Comparison of ENCODE assay signal across 8 mouse cellular contexts in the genomic region with DNA sequence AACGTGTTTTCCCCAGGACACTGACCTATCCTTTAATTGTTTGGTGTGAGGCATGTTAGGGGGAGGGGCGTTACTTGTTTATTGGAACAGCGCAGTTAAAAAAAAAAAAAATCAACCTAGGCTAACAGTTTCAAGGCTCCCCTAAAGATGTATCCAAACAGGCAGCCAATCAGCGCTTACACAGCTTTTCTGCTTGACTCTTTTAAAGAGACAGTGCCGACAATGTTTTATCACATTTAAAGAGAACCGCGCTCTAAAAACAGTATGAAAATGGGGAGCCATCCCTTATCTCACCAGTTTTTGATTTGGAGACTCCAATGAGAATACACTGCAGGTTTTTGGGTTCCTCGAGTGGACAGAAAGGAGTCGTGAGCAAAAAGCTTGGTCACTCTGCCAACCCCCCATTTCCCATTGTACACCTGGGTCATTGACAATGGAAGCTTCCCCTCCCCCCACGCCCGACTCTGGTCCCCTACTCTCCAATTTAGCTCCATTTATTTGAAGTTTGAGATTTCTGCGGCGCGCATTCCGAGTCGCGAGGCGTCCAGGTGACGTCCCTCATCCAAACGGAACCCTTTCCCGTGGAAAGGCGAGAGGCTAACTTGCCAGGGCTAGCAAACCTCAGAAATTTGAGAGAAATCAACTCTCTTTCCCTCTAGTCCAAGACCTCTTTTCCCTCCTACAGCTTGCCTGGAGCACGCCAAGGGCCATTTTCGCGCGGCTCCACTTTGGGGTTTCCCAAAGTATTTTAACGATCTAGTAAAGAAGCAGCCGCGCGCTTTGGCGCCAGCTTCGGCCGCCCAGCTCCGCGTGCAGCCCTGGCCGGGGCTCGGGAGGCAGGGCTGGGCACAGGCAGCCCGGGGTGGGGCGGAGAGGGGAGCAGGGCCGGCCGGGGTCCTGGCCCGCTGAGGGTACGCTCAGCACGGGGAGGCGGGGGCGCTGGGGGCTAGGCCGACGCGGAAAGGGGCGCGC. TPM values are rescaled to one million over a fixed set of nuclear protein-coding genes. Genes with fewer than 3 reads are reported as not detected.
DNase-seq lines count a peak whose midpoint lies in the region; ATAC-seq and TF ChIP-seq lines count a peak whose summit lies in the region.

A gene (plus strand): TSS at position 501 of the 972 bp plus-strand sequence.

- WGBS in forebrain, embryonic 14.5 days, result under 1% methylated on average over 49 of the region's 51 CpGs
- under 1% methylated on average over 49 of the region's 51 CpGs for WGBS in lung, embryonic 14.5 days
- WGBS in olfactory bulb, adult 2 months, result under 1% methylated on average over 49 of the region's 51 CpGs

- H3K27me3 ChIP-seq in forebrain, embryonic 14.5 days (replicated peaks; ENCODE audit: control insufficient read depth, insufficient read depth, low read length), result no peaks in the 10 kb centered on the region
- no peaks in the 10 kb centered on the region for H3K27me3 ChIP-seq in lung, embryonic 14.5 days (ENCODE audit: insufficient read depth, low read length)

- TF ChIP-seq POLR2A in olfactory bulb, adult 2 months (IDR thresholded peaks at IDR 0.05; ENCODE audit: insufficient read depth, low read depth, low read length), result no peak

- H3K27ac ChIP-seq in ES-E14 (ENCODE audit: insufficient read depth, low read depth, low read length, poor library complexity, severe bottlenecking), result peak within 1 kb of the TSS; percentile 95
- H3K27ac ChIP-seq in forebrain, embryonic 14.5 days (ENCODE audit: low read depth, low read length), result peak within 1 kb of the TSS; percentile 98
- peak within 1 kb of the TSS; percentile 92 for H3K27ac ChIP-seq in layer of hippocampus, adult 2 months
- peak within 1 kb of the TSS; percentile 99 for H3K27ac ChIP-seq in lung, embryonic 14.5 days (ENCODE audit: low read depth)
- peak within 1 kb of the TSS; percentile 87 for H3K27ac ChIP-seq in olfactory bulb, adult 2 months (ENCODE audit: insufficient read depth, low read depth, low read length)

- DNase-seq in ES-E14 (ENCODE audit: low read depth, low spot score), result peak; percentile 62
- DNase-seq in forebrain, embryonic 14.5 days (ENCODE audit: low spot score), result peak; percentile 98
- DNase-seq in heart, postnatal 36 days, result peak; percentile 66 to 79
- DNase-seq in layer of hippocampus, adult 2 months (ENCODE audit: low spot score in 2 of 2), result peak; percentile 73 to 77
- peak; percentile 97 for DNase-seq in lung, embryonic 14.5 days
- peak; percentile 40 to 66 for DNase-seq in thymus, adult 18-20 months

- peak within 1 kb of the TSS; percentile 77 to 82 for H3K4me3 ChIP-seq in ES-E14 (ENCODE audit: insufficient read depth in 1 of 2, low read depth in 1 of 2, low read length in 2 of 2, poor library complexity in 1 of 2, severe bottlenecking in 1 of 2)
- H3K4me3 ChIP-seq in forebrain, embryonic 14.5 days (ENCODE audit: low read depth, low read length), result peak within 1 kb of the TSS; percentile 100
- H3K4me3 ChIP-seq in layer of hippocampus, adult 2 months, result peak within 1 kb of the TSS; percentile 81
- H3K4me3 ChIP-seq in lung, embryonic 14.5 days (ENCODE audit: low read depth, low read length), result peak within 1 kb of the TSS; percentile 100
- H3K4me3 ChIP-seq in olfactory bulb, adult 2 months (ENCODE audit: insufficient read depth, low read depth, low read length), result peak within 1 kb of the TSS; percentile 99

- peaks cover 5 to 26% of the 10 kb centered on the region in 2 experiments for H3K4me1 ChIP-seq in ES-E14 (ENCODE audit: control insufficient read depth in 2 of 2, insufficient read depth in 2 of 2, low read length in 2 of 2, poor library complexity in 1 of 2)
- H3K4me1 ChIP-seq in forebrain, embryonic 14.5 days (ENCODE audit: control insufficient read depth, insufficient read depth, low read length), result peaks cover 38% of the 10 kb centered on the region
- H3K4me1 ChIP-seq in lung, embryonic 14.5 days (ENCODE audit: insufficient read depth), result peaks cover 37% of the 10 kb centered on the region
- H3K4me1 ChIP-seq in olfactory bulb, adult 2 months (ENCODE audit: control insufficient read depth, insufficient read depth, low read length), result peaks cover 44% of the 10 kb centered on the region

- in situ Hi-C loops in ES-E14 (cut with MboI; ENCODE audit: low sequenced_read_pairs in 2 of 2, unreplicated experiment in 2 of 2), result no loop called here

- peak within 1 kb of the TSS; percentile 92 for H3K9ac ChIP-seq in ES-E14 (ENCODE audit: insufficient read depth, low read depth, low read length, poor library complexity, severe bottlenecking)
- H3K9ac ChIP-seq in forebrain, embryonic 14.5 days (ENCODE audit: low read length), result peak within 1 kb of the TSS; percentile 99
- H3K9ac ChIP-seq in lung, embryonic 14.5 days, result peak within 1 kb of the TSS; percentile 97

- peaks cover 15% of the 10 kb centered on the region for H3K36me3 ChIP-seq in ES-E14 (ENCODE audit: control insufficient read depth, insufficient read depth, low read length, poor library complexity, severe bottlenecking)
- peaks cover 22% of the 10 kb centered on the region for H3K36me3 ChIP-seq in forebrain, embryonic 14.5 days (ENCODE audit: control insufficient read depth, insufficient read depth, low read length)
- H3K36me3 ChIP-seq in lung, embryonic 14.5 days (ENCODE audit: insufficient read depth), result peaks cover 14% of the 10 kb centered on the region

- ATAC-seq in cerebellum, adult (ENCODE audit: insufficient number of reproducible peaks, low FRiP score, low TSS enrichment), result peak; percentile 17
- ATAC-seq in forebrain, embryonic 14.5 days, result peak; percentile 65
- peak; percentile 38 for ATAC-seq in lung, embryonic 14.5 days (ENCODE audit: insufficient read depth)

- no peaks in the 10 kb centered on the region for H3K9me3 ChIP-seq in ES-E14 (ENCODE audit: control insufficient read depth, insufficient read depth, low read depth, low read length)
- H3K9me3 ChIP-seq in forebrain, embryonic 14.5 days (replicated peaks; ENCODE audit: control insufficient read depth, low read length), result no peaks in the 10 kb centered on the region
- no peaks in the 10 kb centered on the region for H3K9me3 ChIP-seq in lung, embryonic 14.5 days (ENCODE audit: low read depth, low read length)

- intact Hi-C loops in heart, postnatal 36 days (cut with DNase I), result loop anchor here (1.0 to 5.0 kb wide), 5 partner anchors 62 to 267 kb away; a partner anchor contains a TSS

- peak within 1 kb of the TSS; percentile 85 for H3K4me2 ChIP-seq in forebrain, embryonic 14.5 days (ENCODE audit: low read length)
- peak within 1 kb of the TSS; percentile 93 for H3K4me2 ChIP-seq in lung, embryonic 14.5 days

- no peak for TF ChIP-seq CTCF in layer of hippocampus, adult 2 months (conservative IDR thresholded peaks at IDR 0.05)
- no peak for TF ChIP-seq CTCF in lung, embryonic 14.5 days (IDR thresholded peaks at IDR 0.05; ENCODE audit: low read depth)
- no peak for TF ChIP-seq CTCF in olfactory bulb, adult 2 months (IDR thresholded peaks at IDR 0.05; ENCODE audit: insufficient read depth, low read depth, low read length)

TF ChIP-seq in ES-E14, 5 proteins besides CTCF, POLR2A, EP300 and RAD21:
- TF ChIP-seq ZNF384 (IDR thresholded peaks at IDR 0.05; ENCODE audit: low read depth, low read length) (peak; percentile 100), HCFC1 (IDR thresholded peaks at IDR 0.05; ENCODE audit: borderline replicate concordance, insufficient read depth, low read length) (no peak), ZC3H11A (IDR thresholded peaks at IDR 0.05; ENCODE audit: borderline replicate concordance, low read depth, low read length) (no peak), MAFK (IDR thresholded peaks at IDR 0.05; ENCODE audit: insufficient read depth, low read depth, low read length) (peak; percentile 27), CHD2 (IDR thresholded peaks at IDR 0.05; ENCODE audit: low read depth, low read length) (peak; percentile 68; the same call in 1 of the 2 replicates)

RNA-seq across cellular contexts. Expression of the gene that starts here (rescaled TPM):
- 42.3 and 42.6 TPM in 2 replicates for total RNA-seq in ES-E14 (2012; rRNA removed)
- 118 and 127 TPM in 2 replicates for polyA plus RNA-seq in forebrain, embryonic 14.5 days (2014; fragmentation: Nextera tagmentation; extraction: Ambion mirVana)
- total RNA-seq in heart, postnatal 36 days (2021), result 10 to 100 TPM; 38.7 to 39.4 TPM
- 100 to 1,000 TPM; 157 TPM for total RNA-seq in layer of hippocampus, adult 2 months (2021)
- polyA plus RNA-seq in lung, embryonic 14.5 days (2014; fragmentation: Nextera tagmentation; extraction: Ambion mirVana), result 69.5 and 80.2 TPM in 2 replicates
- polyA plus RNA-seq in olfactory bulb, adult 2 months (2012; ENCODE audit: insufficient read depth, insufficient read length, low replicate concordance, missing spikeins), result not detected in 2 replicates

Comparison
In these comparisons a context has a peak if more than half of its experiments do, and no peak if none do; other contexts are left out.
1. Peak in every context shown above with its lines: DNase-seq, ATAC-seq, H3K4me3 ChIP-seq and H3K27ac ChIP-seq.